ENCODE assay signal across 10 mouse cellular contexts in the genomic region with DNA sequence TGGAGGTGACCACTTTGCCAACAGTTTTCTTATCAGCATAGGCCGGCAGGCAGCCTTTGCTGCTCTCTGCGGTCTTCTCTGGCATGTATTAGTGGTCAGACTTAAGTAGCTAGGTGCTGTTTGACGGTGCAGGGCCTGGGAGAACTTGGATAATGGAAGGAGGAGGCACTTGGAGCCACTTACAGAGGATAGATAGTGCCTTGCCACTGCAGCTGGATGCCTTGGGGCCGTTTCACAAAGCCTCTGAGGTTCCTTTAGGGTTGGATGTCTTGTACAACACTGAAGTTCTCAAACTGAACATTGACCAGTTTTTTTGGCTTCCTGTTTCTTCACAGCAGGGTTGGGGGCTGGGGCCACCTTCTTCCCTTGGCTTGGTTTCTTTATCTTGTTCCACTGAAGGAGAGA.
DNase-seq lines count a peak whose midpoint lies in the region; ATAC-seq and TF ChIP-seq lines count a peak whose summit lies in the region.
"Had no signal": no experiment of that assay in that cellular context is flagged by ENCODE, and none has a peak within 500 bp of the region (broad histone marks: within the 10 kb centered on the region; RNA-seq: fewer than 3 reads in every experiment).

No protein-coding gene starts in this region.

- no peak for TF ChIP-seq POLR2A in lung, adult 2 months (IDR thresholded peaks at IDR 0.05; ENCODE audit: borderline replicate concordance, extremely low read depth, low read depth, low read length)

- WGBS in lung, postnatal 0 days: 47% methylated on average over 4 of the region's 4 CpGs
- WGBS in lung, adult 2 months: 50% methylated on average over 4 of the region's 4 CpGs
- WGBS in heart, embryonic 15.5 days: 27% methylated on average over 4 of the region's 4 CpGs
- WGBS in liver, postnatal 0 days (ENCODE audit: insufficient replicate concordance): 11% methylated on average over 4 of the region's 4 CpGs

- no peak overlapping the region for H3K9ac ChIP-seq in lung, postnatal 0 days (replicated peaks; ENCODE audit: low read depth)
- H3K9ac ChIP-seq in heart, embryonic 15.5 days: no peak overlapping the region
- H3K9ac ChIP-seq in liver, postnatal 0 days (replicated peaks): peak overlapping the region; percentile 43

- no peak for TF ChIP-seq EP300 in lung, postnatal 0 days (IDR thresholded peaks at IDR 0.05)
- no peak for TF ChIP-seq EP300 in liver, postnatal 0 days (IDR thresholded peaks at IDR 0.05; ENCODE audit: low read depth)

- no peak for TF ChIP-seq CTCF in lung, postnatal 0 days (IDR thresholded peaks at IDR 0.05)
- TF ChIP-seq CTCF in lung, adult 2 months (IDR thresholded peaks at IDR 0.05; ENCODE audit: insufficient read depth, low read length): no peak
- TF ChIP-seq CTCF in liver, postnatal 0 days (IDR thresholded peaks at IDR 0.05; ENCODE audit: low read depth): no peak

- no peak overlapping the region for H3K4me3 ChIP-seq in lung, postnatal 0 days (ENCODE audit: low read depth, low read length)
- H3K4me3 ChIP-seq in lung, adult 2 months (replicated peaks; ENCODE audit: extremely low read depth, low read depth, low read length): no peak overlapping the region
- H3K4me3 ChIP-seq in heart, embryonic 15.5 days: no peak overlapping the region
- peak overlapping the region; percentile 26 for H3K4me3 ChIP-seq in liver, postnatal 0 days (ENCODE audit: low read depth, low read length)

- H3K36me3 ChIP-seq in lung, postnatal 0 days (ENCODE audit: insufficient read depth, low read length): no peaks in the 10 kb centered on the region
- H3K36me3 ChIP-seq in heart, embryonic 15.5 days: no peaks in the 10 kb centered on the region
- H3K36me3 ChIP-seq in liver, postnatal 0 days (replicated peaks; ENCODE audit: insufficient read depth, low read length): peaks cover 6% of the 10 kb centered on the region

- H3K27ac ChIP-seq in lung, postnatal 0 days (ENCODE audit: low read length): no peak overlapping the region
- peak overlapping the region; percentile 43; the same call in 1 of the 2 replicates for H3K27ac ChIP-seq in heart, embryonic 15.5 days
- H3K27ac ChIP-seq in liver, postnatal 0 days (ENCODE audit: low read depth): peak overlapping the region; percentile 96

- no peak for ATAC-seq in lung, postnatal 0 days
- no peak for ATAC-seq in heart, embryonic 15.5 days (replicated peaks; ENCODE audit: insufficient number of reproducible peaks, insufficient read depth, low FRiP score, low read depth)
- ATAC-seq in liver, postnatal 0 days: no peak
- ATAC-seq: intestine, embryonic 16.5 days had no signal

- peaks cover 31% of the 10 kb centered on the region for H3K4me1 ChIP-seq in lung, postnatal 0 days (ENCODE audit: insufficient read depth, low read depth, low read length)
- peaks cover 19% of the 10 kb centered on the region for H3K4me1 ChIP-seq in lung, adult 2 months (ENCODE audit: control insufficient read depth, insufficient read depth, low read length)
- H3K4me1 ChIP-seq in heart, embryonic 15.5 days (replicated peaks): peaks cover 49% of the 10 kb centered on the region
- peaks cover 65% of the 10 kb centered on the region for H3K4me1 ChIP-seq in liver, postnatal 0 days (ENCODE audit: insufficient read depth)

- peak; percentile 17 for DNase-seq in lung, postnatal 0 days (ENCODE audit: low spot score)
- DNase-seq in lung, adult 2 months: no peak
- DNase-seq in liver, postnatal 0 days: peak; percentile 38
- peak; percentile 62 for DNase-seq in thymus, postnatal 25 days
- no peak for DNase-seq in cerebellum, adult 8-10 months
- DNase-seq in urinary bladder, adult 2 months (ENCODE audit: low spot score): no peak
- no peak for DNase-seq in layer of hippocampus, adult 9-10 months (ENCODE audit: low spot score)
- DNase-seq: embryo, embryonic 11 days had no signal

- no peaks in the 10 kb centered on the region for H3K27me3 ChIP-seq in lung, postnatal 0 days (replicated peaks; ENCODE audit: insufficient read depth, low read length)
- no peaks in the 10 kb centered on the region for H3K27me3 ChIP-seq in heart, embryonic 15.5 days
- no peaks in the 10 kb centered on the region for H3K27me3 ChIP-seq in liver, postnatal 0 days (ENCODE audit: insufficient read depth, low read length)

- H3K9me3 ChIP-seq in lung, postnatal 0 days (ENCODE audit: low read length): no peaks in the 10 kb centered on the region
- no peaks in the 10 kb centered on the region for H3K9me3 ChIP-seq in heart, embryonic 15.5 days (replicated peaks)
- H3K9me3 ChIP-seq in liver, postnatal 0 days (ENCODE audit: low read length): no peaks in the 10 kb centered on the region

- H3K4me2 ChIP-seq in lung, postnatal 0 days (replicated peaks; ENCODE audit: low read depth, low read length): no peak overlapping the region
- H3K4me2 ChIP-seq in heart, embryonic 15.5 days: peak overlapping the region; percentile 17; the same call in 1 of the 2 replicates
- H3K4me2 ChIP-seq in liver, postnatal 0 days (ENCODE audit: low read depth, low read length): peak overlapping the region; percentile 74

Comparison
In these comparisons a context has a peak if more than half of its experiments do, and no peak if none do; other contexts are left out.
1. DNase-seq: peak in lung, postnatal 0 days (single experiment), liver, postnatal 0 days (single experiment) and thymus, postnatal 25 days (single experiment); none in lung, adult 2 months (single experiment), cerebellum, adult 8-10 months (single experiment), urinary bladder, adult 2 months (single experiment) and layer of hippocampus, adult 9-10 months (single experiment).